Mouse (Mus musculus) CD4-positive, CD25-positive, alpha-beta regulatory T cell, adult 4 months (primary cell): ENCODE results near the gene Znrf1. TPM values are rescaled to one million over a fixed set of nuclear protein-coding genes. Genes with fewer than 3 reads are reported as not detected.
A peak's percentile ranks its signal among the peaks of the same experiment; 100 is the strongest.
"Not testable (repeated sequence)": the region's sequence is repeated elsewhere in the genome, so short reads cannot be mapped to it uniquely, and the experiment has no call there.

Experiments
- ATAC-seq: one replicate; pipeline ENCODE4 v1.8.0; 2017
- polyA plus RNA-seq, 2 experiments: library from polyadenylated mRNA; unstranded; fragments of 100-300 nt; shearing (Covaris generic); gene quantifications; one replicate each; pipeline ENCODE4 v1.2.1; 2017

The Znrf1 gene
- polyA plus RNA-seq: 10 to 100 TPM; 27.5 to 43.5 TPM

DNA sequence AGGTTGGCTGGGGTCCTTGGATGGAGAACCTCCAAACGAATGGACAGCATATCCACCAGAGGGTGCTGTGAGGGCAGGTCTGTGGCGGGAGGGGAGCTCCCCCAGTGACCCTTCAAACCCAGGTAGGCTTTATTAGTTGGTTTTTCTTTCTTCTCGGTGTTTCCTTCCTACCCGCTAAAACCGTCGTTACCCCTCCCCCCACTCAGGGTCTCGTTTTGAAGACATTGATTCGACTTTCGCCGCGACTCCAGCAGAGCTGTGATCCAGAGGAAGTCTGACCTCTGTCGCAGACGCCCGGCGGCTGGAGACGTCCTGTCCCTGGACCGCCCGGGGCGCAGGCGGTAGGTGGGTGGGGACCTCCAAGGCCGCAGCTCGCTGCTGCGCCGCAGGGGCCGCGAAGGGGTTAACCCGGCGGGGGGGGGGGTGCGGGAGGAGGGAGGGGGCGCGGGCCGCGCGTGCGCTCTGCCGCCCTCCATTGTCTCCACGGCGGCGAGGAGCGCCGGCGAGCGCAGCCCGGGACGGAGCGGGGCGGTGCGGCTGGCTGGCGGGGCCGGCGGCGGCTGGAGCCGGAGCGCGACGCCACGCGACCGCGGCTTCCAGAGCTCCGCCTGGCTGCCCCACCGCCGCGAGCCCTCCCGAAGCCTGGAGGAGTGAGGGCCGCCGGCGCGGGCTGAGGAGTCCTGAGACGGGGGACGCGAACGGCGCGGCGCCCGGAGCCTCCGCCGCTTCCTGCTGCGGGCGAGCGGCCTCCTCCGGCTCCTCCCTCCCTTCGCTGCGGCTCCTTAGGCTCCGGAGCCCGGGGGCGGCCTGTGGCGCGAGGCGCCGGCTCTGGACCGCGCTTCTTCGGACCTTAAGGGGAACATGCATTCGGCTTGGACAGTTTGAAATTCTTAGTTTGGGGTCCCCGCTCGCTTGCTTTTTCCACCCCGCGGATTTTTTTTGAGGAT lies at the start of gene Znrf1:
Gene Znrf1 (plus strand): TSS at position 67 of the 947 bp plus-strand sequence.
- ATAC-seq: peak; percentile 60

DNA sequence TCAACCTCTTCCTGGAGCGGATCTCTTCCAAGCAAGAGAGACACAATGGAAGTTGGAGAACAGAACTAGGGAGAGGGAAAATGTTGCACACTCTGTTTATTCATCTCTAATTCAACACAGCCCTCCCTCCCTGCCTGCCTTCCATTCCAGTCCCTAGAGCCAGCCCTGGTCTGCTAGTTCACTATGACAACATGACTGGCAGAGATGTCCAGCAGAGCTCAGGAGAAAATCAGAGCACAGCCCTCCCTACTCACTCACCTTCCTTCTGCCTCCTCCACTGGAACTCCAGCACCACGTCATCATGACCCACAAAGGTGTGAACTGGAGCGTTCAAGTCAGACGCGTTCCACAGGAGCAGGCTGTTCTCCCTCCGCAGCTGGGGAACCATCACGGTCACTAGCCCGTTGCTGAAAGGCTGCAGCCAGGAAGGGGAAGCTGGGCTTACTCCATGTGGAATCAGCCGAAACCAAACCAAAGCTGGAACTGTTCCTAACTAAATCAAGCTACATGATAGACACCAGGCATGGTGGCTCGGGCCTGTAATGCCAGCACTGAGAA lies 45.8 kb upstream of the Znrf1 start:
- no peak for ATAC-seq

DNA sequence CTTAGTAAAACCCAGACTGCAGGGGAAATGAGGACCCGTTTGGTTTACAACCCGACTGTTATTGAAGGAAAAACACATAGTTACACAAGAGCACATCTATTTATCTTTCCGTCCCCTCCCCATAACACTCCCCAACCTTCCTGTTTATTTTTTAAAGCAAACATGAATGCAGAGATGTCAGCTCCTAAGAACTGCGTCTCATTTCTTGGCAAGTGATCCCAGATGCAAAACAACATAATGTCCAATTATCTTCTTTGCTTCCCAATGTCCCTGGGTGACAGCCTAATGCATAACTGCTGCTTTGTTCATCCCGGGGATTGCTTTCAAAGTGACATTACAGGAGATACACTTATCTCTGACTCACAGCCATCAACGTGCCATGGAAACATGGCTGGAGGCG lies 44.7 kb upstream of the Znrf1 start:
- no peak for ATAC-seq

DNA sequence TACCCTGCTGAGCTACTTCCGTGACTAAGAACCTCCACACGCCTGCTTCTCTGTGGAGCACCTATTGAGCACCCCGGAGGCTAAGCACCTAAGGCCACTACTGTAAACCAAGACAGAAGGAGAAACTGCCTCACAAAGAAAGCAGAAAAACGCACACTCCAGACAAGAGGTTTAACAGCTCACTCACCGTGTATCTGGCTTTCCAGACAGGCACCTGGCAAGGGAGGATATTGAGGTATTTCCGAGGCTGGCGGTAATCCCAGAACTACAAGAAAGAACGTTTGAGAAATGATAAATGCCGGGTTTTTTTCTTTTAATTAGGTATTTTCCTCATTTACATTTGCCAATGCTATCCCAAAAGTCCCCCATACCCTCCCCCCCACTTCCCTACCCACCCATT lies 43.4 kb upstream of the Znrf1 start:
- ATAC-seq: no peak

DNA sequence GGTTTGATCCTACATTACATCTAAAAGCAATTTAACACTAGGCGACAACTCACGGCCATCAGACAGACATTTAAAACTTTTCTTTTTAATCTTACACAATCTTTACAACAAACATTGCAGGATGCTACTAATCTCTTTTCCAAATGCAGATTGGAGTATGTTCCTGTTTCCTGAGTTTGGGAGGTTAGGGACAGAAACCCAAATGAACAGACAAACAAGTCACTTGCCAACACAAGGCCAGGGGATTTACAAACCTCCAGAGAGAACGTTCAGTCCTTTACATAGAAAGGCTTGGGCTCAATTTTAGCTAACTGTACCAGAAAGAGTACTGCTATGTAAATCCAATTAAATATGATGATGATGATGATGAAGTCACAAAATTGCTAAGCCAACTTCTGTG lies 42.7 kb upstream of the Znrf1 start:
- ATAC-seq: no peak

DNA sequence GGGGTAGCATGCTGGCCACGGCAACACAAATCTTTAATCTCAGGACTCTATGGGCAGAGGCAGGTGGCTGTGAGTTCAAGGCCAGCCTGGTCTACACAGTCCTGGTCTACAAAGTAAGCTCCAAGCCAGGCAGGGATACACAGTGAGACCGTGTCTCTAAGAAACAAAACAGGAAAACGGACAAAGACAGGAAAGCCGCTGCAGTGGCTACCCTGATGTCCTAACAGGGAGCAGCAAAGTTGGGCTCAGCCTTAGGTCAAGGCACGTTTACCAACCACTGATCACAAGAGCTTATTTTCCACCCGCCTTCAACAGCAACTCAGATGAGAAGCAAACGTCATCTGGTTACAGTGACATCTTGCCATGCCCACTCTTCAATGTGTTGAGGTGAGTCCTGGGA lies 39.6 kb upstream of the Znrf1 start:
- ATAC-seq: no peak

GRCm38 (mm10) chr8:111498249-111498648 lies 37.6 kb upstream of the Znrf1 start:
- not testable (repeated sequence) for ATAC-seq

- no peak for ATAC-seq
These were observed 34.0 kb upstream of the Znrf1 start for GRCm38 (mm10) chr8:111501724-111502464.

DNA sequence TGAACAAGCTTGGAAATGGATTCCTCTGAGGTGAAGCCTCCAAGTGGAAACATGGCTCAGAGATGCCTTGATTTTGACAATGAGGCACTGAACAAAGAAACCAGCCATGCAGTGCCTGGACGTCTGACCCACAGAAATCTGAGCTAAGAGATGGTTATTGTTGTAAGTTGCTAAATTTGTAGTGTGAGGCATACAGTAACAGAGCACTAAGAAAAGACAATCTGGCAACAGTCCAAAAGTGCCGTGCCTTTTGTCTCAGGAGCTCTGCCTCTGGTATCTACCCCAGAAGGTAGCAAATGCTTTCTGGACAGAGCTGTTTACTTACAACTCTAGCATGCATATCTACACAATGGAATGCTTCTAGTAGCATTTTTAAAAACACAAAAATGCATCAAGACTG lies 27.3 kb upstream of the Znrf1 start:
- ATAC-seq: no peak

DNA sequence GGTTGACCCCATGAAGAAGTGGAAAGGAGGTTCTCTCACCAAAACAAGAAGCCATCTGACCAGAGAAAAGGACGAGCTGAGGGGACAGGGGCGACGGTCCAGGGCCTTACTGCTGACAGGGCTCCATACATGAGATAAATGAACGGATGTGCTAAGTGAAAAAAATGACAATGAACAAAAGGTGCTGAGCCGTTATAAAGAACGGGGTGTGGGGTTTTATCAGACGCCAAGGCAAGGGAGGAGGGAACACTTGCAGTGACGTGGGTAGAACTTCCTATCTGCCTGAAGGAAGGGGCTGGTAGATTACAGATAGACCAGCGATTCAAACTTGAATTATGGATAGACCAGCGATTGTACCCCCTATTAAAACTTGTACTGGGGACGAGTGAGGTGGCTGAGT lies 26.6 kb upstream of the Znrf1 start:
- ATAC-seq: no peak

GRCm38 (mm10) chr8:111510401-111510800 lies 25.5 kb upstream of the Znrf1 start:
- ATAC-seq: no peak

- no peak for ATAC-seq
These were observed 23.0 kb upstream of the Znrf1 start for GRCm38 (mm10) chr8:111512941-111513340.

- no peak for ATAC-seq
These were observed 22.5 kb upstream of the Znrf1 start for GRCm38 (mm10) chr8:111513446-111513845.

DNA sequence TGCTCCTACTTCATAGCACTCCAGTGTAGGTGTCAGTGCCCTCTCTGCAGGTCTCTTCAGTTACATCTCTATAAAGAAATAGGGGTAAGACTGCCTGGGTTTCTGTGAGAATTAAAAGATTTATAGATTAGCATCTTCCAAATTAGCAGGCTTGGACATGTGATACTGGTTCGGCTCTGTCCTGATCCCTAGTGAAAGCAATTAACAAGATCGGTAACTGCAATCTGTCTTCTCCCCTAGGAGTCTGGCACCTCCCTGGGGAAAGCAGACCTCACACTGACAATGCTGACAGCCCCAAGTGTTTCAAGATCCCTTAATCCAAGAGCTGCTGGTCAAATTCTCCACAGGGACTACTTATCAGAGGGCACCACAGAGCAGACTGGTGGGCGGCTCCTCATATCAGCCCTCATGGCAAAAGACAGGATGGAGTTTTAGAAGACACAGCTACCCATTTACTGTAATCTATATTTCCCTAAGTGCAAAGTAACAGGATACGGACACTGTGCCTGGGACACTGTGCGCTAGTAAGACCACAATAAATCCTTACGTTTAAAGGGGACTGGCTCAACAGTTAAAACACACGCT lies 19.4 kb upstream of the Znrf1 start:
- ATAC-seq: no peak

DNA sequence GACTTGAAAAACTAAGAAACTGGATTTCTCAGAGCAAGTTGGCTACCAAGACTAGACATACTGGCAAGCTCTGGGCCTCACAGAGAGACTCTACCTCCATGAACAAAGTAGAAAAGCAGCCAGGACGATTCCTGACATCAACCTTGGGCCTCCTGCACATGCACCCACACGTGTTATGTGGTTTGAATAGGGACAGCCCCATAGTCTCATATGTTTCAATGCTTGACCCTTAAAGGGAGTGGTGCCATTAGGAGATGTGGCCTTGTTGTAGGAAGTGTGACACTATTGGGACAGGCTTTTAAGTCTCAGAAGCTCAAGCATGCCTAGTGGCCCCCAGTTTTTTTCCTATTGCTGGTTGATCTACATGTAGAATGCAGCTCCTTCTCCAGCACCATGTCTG lies 18.4 kb upstream of the Znrf1 start:
- no peak for ATAC-seq

DNA sequence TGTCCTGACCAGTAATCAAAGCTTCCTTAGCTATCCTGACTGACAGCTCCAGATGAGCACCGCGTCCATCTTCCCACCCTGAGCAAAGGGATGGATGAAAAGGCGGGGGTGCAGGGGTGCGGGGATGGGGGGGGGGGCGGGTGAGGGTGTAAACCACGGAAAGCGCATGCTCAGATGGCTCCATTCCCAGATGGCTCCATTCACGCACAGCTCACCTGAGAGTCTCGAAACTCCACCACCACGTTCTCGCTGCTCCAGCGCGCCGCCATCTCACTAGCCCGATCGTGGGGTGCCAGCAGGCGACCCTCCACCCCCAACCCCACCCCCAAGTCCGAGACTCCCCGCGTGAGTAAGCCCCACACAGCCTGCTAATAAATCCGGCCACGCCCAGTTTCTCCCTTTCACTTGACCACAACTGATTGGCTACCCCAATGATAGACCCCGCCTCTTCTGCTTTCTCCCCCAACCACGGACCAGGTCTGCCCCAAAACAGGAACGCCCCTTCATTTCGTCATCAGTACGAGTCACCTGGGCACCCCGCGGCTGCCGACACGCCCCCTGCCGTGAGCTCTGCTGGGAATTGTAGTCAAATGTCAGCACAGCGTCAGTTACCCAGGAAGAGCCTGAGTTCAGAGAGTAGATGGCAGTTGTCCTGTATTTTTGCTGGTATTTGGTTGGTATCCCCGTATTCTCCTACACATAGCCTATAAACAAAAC lies 14.0 kb upstream of the Znrf1 start, which contains the start of gene Wdr59:
Gene Wdr59 (minus strand): TSS at position 380 of the 717 bp plus-strand sequence.
- ATAC-seq: peak; percentile 98

DNA sequence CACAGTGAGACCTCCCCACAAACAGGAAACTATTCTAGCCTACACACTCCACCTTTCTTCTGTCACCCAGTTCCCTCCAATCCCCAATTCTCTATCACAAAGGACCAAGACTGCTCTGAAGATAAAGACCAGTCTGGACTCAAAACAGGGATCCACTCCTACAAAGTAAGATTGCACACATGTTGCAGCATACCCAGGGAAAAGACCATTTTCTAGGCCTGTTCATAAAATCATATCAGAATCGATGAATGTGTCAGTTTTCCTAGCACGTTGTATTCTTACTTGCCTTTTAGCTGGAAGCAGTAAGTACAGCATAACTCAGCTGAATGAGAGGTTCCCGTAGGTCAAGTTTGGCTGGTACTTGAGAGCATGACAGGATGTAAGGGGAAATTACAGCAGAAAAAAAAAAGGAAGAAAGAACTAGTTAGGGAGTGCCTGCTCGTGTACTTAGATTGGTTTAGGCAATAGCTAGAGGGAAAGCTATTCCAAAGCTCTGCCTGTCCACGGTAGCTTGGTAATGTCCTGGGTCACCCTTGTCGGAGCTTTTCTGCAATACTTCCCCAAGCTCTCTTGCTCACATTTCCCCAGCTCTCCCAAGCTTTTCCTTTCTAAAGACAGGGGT lies 9.4 kb upstream of the Znrf1 start:
- no peak for ATAC-seq

- ATAC-seq: peak; percentile 92
These were observed 8.7 kb upstream of the Znrf1 start for GRCm38 (mm10) chr8:111527149-111527548.

DNA sequence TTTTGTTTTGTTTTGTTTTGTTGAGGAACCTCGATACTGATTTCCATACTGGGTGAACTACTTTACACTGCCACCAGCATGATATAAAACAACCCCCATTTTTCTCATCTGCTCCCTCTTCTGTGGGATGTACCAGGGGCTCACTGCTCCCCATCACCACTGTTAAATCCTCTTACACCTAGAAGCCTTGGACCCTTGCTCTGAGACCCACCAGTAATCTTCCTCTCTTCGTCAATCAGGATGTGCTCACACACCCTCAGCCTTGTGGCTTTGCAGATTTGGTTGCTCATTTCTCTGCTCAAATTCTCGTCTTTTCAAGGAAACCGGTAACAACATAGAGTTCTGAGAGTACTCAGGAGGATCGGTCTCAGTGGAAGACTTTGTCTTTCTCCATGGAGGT lies 7.8 kb upstream of the Znrf1 start:
- no peak for ATAC-seq

GRCm38 (mm10) chr8:111531191-111531590 lies 4.7 kb upstream of the Znrf1 start:
- no peak for ATAC-seq

GRCm38 (mm10) chr8:111531621-111532020 lies 4.3 kb upstream of the Znrf1 start:
- no peak for ATAC-seq

DNA sequence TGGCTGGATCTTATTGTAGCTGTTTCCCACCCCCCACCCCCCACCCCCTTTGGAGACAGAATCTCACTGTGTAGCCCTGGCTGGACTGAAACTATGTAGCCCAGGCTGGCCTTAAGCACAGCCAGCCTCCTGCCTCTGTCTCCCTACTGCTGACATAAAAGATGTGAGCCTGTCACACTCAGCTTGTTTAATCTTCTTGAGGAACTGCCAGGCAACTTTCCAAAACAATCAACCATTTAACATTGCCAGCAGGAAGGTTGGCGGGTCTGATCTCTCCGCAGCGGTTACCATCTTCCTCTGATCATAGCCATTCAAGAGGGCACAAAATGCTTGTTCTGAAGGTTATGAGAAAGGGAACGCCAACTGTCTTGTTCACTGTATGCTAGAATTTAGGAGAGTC lies 2.4 kb upstream of the Znrf1 start:
- no peak for ATAC-seq
